Mouse (Mus musculus): ENCODE measurements around the gene Fbxo24. TPM values are rescaled to one million over a fixed set of nuclear protein-coding genes. Genes with fewer than 3 reads are reported as not detected.

Gene Fbxo24
- total RNA-seq (2023): 0.35 to 1.1 TPM (median 0.51 TPM) in 4 replicates

DNA sequence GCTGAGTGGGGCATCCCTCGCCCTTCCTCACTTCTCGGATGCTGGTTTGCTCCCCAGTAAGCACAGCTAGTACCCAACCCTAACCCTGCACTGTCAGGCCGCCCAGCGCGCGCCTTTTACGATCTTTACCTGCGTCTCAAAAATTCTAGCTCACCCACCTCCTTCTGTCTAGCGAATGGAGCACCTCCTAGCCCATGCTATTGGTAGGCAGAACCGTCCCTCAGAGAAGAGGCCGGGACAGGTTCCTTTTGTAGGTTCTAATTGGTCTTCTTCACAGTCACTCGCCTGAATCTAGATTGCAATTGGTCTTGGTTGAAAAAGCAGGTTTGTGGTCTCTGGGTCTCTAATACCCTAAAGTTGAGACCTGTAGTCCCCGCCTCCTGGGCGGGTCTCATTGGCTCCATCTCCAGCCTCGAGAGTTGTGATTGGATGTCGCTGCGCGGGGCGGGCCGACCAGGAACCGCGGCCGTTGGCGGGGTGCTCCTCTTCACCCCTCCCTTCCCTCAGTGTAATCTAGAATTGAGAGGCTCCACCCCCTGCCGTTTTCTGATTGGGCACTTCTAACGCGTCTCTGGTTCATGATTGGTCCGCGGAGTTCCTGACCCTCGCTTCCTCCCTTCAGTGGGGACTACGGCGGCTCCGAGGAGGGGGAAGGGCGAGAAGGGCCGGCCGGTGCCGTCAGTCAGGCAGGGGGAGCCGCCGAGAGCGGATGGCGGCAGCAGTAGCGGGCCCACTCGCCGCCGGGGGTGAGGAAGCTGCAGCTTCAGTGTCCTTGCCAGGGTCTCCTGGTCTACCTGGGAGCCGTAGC is at the start of gene Fbxo24, which contains the start of the genes Lrch4 and Gm20605:
TSS of gene Fbxo24 (minus strand) at position 505 of the 808 bp plus-strand sequence.
TSS of gene Lrch4 (plus strand) at position 624 of the 808 bp plus-strand sequence.
TSS of gene Gm20605 (plus strand) at position 678 of the 808 bp plus-strand sequence.

DNA sequence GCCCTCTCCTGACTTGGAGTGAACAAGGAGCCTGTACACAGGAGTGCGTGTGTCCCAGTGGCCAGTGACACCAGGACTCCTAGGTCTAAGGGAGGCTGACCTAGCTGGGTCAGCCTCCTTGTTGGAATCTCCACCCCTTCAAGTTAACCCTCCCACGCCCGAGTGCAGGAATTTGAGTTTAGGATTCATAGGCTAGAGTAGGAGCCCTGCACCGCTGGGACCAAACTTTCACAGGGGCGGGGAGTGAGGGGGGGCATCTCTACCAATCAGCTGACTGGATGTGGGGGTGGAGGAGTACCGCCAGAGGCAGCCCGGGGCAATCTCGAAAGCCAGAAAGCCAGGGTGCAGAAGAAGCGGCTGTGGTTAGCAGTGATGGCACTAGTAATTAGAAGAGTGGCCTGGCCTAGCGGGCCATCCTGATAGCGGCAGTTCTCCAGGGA is 16.9 kb upstream of the Fbxo24 start, which contains the start of gene Irs3:
TSS of gene Irs3 (minus strand) at position 63 of the 440 bp plus-strand sequence.

DNA sequence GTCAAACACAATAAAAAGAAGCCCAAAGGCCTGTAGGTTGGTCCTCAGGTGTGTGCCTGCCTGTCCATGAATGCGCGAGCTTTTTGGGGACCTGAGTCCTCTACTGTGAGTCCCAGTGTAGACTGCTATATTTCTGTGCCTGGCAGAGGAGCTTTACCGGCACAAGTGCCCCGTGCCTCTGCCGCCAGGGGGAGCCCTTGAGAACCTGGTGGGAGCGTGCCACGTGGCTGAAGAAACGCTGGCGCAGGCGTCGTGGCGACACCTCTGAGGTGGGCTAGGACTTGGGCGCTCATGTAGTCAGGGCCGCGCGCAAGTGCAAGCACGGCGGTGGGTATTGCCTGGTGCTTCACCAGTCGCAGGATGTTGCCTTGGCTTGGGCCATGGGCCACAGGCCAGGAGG is 12.3 kb upstream of the Fbxo24 start, which contains the start of gene Sap25:
TSS of gene Sap25 (plus strand) at position 281 of the 400 bp plus-strand sequence.

DNA sequence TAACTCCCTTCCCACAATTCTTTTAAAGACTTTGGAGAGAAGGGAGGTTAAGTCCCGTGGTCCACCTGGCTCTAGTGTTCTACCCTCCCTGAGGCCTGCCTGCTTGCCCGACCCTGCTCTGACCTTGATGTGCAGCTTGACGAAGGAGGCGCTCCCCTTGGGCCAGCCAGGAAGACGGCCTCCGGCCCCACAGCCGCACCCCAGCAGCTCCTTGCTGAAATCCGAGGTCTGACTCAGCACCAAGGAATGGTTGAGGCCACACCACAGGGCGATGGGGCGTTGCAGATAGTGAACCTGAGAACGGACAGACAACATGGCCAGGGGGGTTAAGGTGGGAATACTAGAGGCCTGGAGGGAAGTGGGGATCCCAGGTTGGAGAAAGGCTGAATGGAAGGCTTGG is 15.3 kb downstream of the Fbxo24 start, which contains the start of gene Pcolce:
TSS of gene Pcolce (minus strand) at position 235 of the 400 bp plus-strand sequence.

DNA sequence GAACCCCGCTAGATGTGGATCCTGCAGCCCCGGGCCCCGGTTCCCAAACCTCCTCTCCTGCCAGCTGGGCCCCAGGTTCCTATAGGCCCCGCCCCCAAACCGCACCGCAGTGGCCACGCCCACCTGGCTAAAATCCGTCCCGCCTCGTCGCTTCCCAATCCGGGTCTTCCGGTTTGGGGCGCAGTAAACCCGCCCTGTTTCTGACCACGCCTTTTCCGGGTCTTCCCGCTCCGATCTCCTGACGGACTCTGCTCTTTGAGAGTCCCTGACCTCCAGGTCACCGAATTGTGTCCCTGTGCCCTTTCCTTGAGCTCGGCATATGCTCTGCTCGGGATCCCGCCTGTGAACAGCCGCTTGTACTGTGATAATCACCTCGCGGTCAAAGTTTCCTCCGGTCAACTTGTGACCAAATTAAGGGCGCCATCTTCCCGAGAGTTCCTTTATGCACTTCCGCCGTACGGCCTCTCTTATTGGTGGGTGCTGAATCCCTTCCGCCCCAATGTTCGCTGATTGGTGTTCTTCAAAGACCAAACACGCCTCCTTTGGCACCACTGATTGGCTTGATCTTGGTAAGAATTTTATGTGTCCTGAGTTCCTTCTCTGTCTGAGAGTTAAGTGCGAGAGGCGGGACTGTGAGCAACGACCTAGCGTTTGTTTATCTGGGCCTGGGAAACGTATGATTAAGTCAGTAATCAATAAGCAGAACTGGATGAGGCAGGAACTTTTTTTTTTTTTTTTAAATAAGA is 28.0 kb downstream of the Fbxo24 start, which contains the start of gene Mospd3:
TSS of gene Mospd3 (minus strand) at position 440 of the 746 bp plus-strand sequence.

DNA sequence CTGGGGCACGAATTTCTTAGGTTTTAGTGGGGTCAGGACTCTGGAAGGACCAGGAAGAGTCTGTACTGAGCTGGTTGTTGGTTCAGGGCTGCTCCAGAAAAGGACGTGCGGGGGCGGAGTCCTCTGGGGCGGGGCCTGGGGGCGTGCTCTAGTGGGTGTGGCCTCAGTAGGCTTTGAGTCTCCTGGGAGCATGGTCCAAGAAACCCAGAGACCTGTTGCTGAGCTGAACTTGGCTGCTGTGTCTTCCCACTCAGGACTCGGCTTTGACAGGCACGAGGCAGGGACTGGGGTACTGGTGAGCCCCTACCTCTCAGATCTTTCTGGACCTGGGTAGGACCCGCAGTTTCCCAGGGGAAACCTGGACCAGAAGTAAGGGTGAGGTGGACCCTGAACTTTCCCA is 59.1 kb downstream of the Fbxo24 start, which contains the start of gene Tfr2:
TSS of gene Tfr2 (plus strand) at position 176 of the 400 bp plus-strand sequence.

Other genes starting within 250 kb of the Fbxo24 start
- gene Zan, start 151.9 kb downstream of the Fbxo24 start, total RNA-seq (2023): not detected in 4 replicates
- 31.5 to 37.5 TPM (median 32.2 TPM) in 4 replicates for gene Pop7, start 126.5 kb downstream of the Fbxo24 start, total RNA-seq (2023)
- gene Gigyf1, start 110.5 kb downstream of the Fbxo24 start, total RNA-seq (2023): 102 to 122 TPM (median 107 TPM) in 4 replicates
- not detected in 4 replicates for gene Epo, start 95.8 kb downstream of the Fbxo24 start, total RNA-seq (2023)
- gene Gnb2, start 95.5 kb downstream of the Fbxo24 start, total RNA-seq (2023): 376 to 402 TPM (median 387 TPM) in 4 replicates
- gene Actl6b, start 75.5 kb downstream of the Fbxo24 start, total RNA-seq (2023): not detected in 4 replicates
- 0.44 to 1.0 TPM (median 0.49 TPM) in 3 of 4 replicates, not detected in the other for gene Tfr2, start 59.2 kb downstream of the Fbxo24 start, total RNA-seq (2023)
- 35.5 to 53.4 TPM (median 47.2 TPM) in 4 replicates for gene Mospd3, start 27.9 kb downstream of the Fbxo24 start, total RNA-seq (2023)
- gene Pcolce, start 15.2 kb downstream of the Fbxo24 start, total RNA-seq (2023): 0.57 to 1.8 TPM (median 0.97 TPM) in 4 replicates
- 194 to 213 TPM (median 205 TPM) in 4 replicates for gene Lrch4, start 119 bp upstream of the Fbxo24 start, total RNA-seq (2023)
- 60.1 to 69.9 TPM (median 63.7 TPM) in 4 replicates for gene Gm20605, start 173 bp upstream of the Fbxo24 start, total RNA-seq (2023)
- gene Sap25, start 12.3 kb upstream of the Fbxo24 start, total RNA-seq (2023): 70.9 to 87.6 TPM (median 79.5 TPM) in 4 replicates
- gene Irs3, start 16.7 kb upstream of the Fbxo24 start, total RNA-seq (2023): not detected in 4 replicates
- 15.2 to 20.8 TPM (median 18.0 TPM) in 4 replicates for gene Agfg2, start 55.7 kb upstream of the Fbxo24 start, total RNA-seq (2023)
- gene Nyap1, start 112.6 kb upstream of the Fbxo24 start, total RNA-seq (2023): 0.24 to 0.75 TPM (median 0.55 TPM) in 4 replicates
- 195 to 220 TPM (median 202 TPM) in 4 replicates for gene Tsc22d4, start 116.7 kb upstream of the Fbxo24 start, total RNA-seq (2023)
- gene Ppp1r35, start 149.8 kb upstream of the Fbxo24 start, total RNA-seq (2023): 19.5 to 26.0 TPM (median 22.4 TPM) in 4 replicates
- gene Mepce, start 158.7 kb upstream of the Fbxo24 start, total RNA-seq (2023): 80.8 to 118 TPM (median 101 TPM) in 4 replicates
- 15.0 to 20.7 TPM (median 19.2 TPM) in 4 replicates for gene Zcwpw1, start 158.8 kb upstream of the Fbxo24 start, total RNA-seq (2023)
- gene Pilra, start 207.3 kb upstream of the Fbxo24 start, total RNA-seq (2023): 0.45 to 3.5 TPM (median 2.1 TPM) in 4 replicates
- gene Pilrb1, start 229.1 kb upstream of the Fbxo24 start, total RNA-seq (2023): 1.3 to 2.3 TPM (median 1.9 TPM) in 4 replicates
- gene Pilrb2, start 242.8 kb upstream of the Fbxo24 start, total RNA-seq (2023): 0.81 to 2.7 TPM in 2 of 4 replicates, not detected in the others